Mouse (Mus musculus) cerebellum, adult 2 months (tissue): ENCODE measurements at regions not wholly inside any gene's neighbourhood (a gene's known extent, or its start where the extent isn't known, plus 50 kb on each side); places are given as distances from the start of the nearest gene placed in this dataset.

Experiments used
- DNase-seq, 2 experiments: peaks; one replicate each; pipeline ENCODE4 v3.0.0; 2021
- H3K27ac ChIP-seq: fragments of 200-500 bp; 2 replicates; pipeline ENCODE4 v1.5.1; 2012; ENCODE audit warnings: low read length, control low read depth, inconsistent platforms; ENCODE audit not compliant: insufficient read depth
- H3K27me3 ChIP-seq: fragments of 200-500 bp; 2 replicates; pipeline ENCODE4 v1.6.1; 2012; ENCODE audit warnings: inconsistent platforms, mild to moderate bottlenecking, low read length, moderate library complexity; ENCODE audit not compliant: control insufficient read depth, insufficient read depth
- H3K4me1 ChIP-seq: fragments of 200-500 bp; 2 replicates; pipeline ENCODE4 v1.6.1; 2011; ENCODE audit warnings: low read length; ENCODE audit not compliant: control insufficient read depth, insufficient read depth
- H3K4me3 ChIP-seq: fragments of 200-500 bp; replicated peaks from 2 replicates; pipeline ENCODE3; 2011; ENCODE audit warnings: mild to moderate bottlenecking, low read depth, low read length, control low read depth; ENCODE audit not compliant: insufficient read depth
- CTCF ChIP-seq: fragments of 200-500 bp; IDR thresholded peaks from 2 replicates; pipeline ENCODE4 v1.5.1; 2011; ENCODE audit warnings: low read depth, mild to moderate bottlenecking, control low read depth, low read length, moderate library complexity, borderline replicate concordance; ENCODE audit not compliant: insufficient read depth
- POLR2A ChIP-seq: fragments of 200-500 bp; IDR thresholded peaks from 2 replicates; pipeline ENCODE4 v1.6.1; 2011; ENCODE audit warnings: low read length, control low read depth, borderline replicate concordance; ENCODE audit not compliant: insufficient read depth
- WGBS: fragments of 180-500 bp; shearing (Covaris S2); methylation state at CpG from one replicate; pipeline ENCODE4 v1.1.7; 2018; 5-methylcytosine and 5-hydroxymethylcytosine counted together

- Histone ChIP-seq H3K4me3 (no peak overlapping the region), H3K4me1 (no peaks in the 10 kb centered on the region), H3K27me3 (no peaks in the 10 kb centered on the region; the same call in 1 of the 2 replicates), H3K27ac (no peak overlapping the region)
- WGBS, result 16% methylated on average over 6 of the region's 6 CpGs
- TF ChIP-seq POLR2A (no peak), CTCF (no peak)
- DNase-seq, result peak in 1 of 2 experiments; percentile 6
Observed at GRCm38 (mm10) chr1:190393061-190393460, 222.5 kb upstream of the Prox1 start.

GRCm38 (mm10) chr1:190388853-190389252 is 218.3 kb upstream of the Prox1 start:
- WGBS, result 94% methylated on average over 4 of the region's 4 CpGs
- no peaks in the 10 kb centered on the region; the same call in 1 of the 2 replicates for H3K27me3 ChIP-seq
- no peak for DNase-seq
- H3K27ac ChIP-seq, result no peak overlapping the region
- H3K4me3 ChIP-seq, result no peak overlapping the region
- no peaks in the 10 kb centered on the region for H3K4me1 ChIP-seq
- TF ChIP-seq CTCF (no peak), POLR2A (no peak)

GRCm38 (mm10) chr1:190384555-190384954 is 214.0 kb upstream of the Prox1 start:
- WGBS, result 70% methylated on average over 12 of the region's 12 CpGs
- TF ChIP-seq POLR2A, result no peak
- no peak for TF ChIP-seq CTCF
- Histone ChIP-seq H3K27me3 (no peaks in the 10 kb centered on the region), H3K4me1 (no peaks in the 10 kb centered on the region), H3K4me3 (no peak overlapping the region), H3K27ac (no peak overlapping the region)
- DNase-seq, result no peak

- no peak overlapping the region for H3K4me3 ChIP-seq
- no peaks in the 10 kb centered on the region for H3K27me3 ChIP-seq
- DNase-seq, result no peak
- no peak for TF ChIP-seq POLR2A
- TF ChIP-seq CTCF, result no peak
- H3K27ac ChIP-seq, result no peak overlapping the region
- 82% methylated on average over 10 of the region's 10 CpGs for WGBS
- no peaks in the 10 kb centered on the region for H3K4me1 ChIP-seq
Observed at GRCm38 (mm10) chr1:190383256-190383838, 212.8 kb upstream of the Prox1 start.

- WGBS, result 39% methylated on average over 10 of the region's 10 CpGs
Observed at GRCm38 (mm10) chr1:190380151-190380550, 209.6 kb upstream of the Prox1 start.

GRCm38 (mm10) chr1:190375160-190375880 is 204.8 kb upstream of the Prox1 start:
- Histone ChIP-seq H3K27me3 (no peaks in the 10 kb centered on the region), H3K4me3 (no peak overlapping the region), H3K4me1 (no peaks in the 10 kb centered on the region), H3K27ac (no peak overlapping the region)
- TF ChIP-seq CTCF (no peak), POLR2A (no peak)
- 34% methylated on average over 22 of the region's 22 CpGs for WGBS
- DNase-seq, result no peak

More at GRCm38 (mm10) chr1:190380151-190380550, 209.6 kb upstream of the Prox1 start:
- TF ChIP-seq POLR2A (no peak), CTCF (no peak)
- no peaks in the 10 kb centered on the region for H3K27me3 ChIP-seq
- H3K27ac ChIP-seq, result no peak overlapping the region
- no peak overlapping the region for H3K4me3 ChIP-seq
- no peak for DNase-seq
- H3K4me1 ChIP-seq, result no peaks in the 10 kb centered on the region

GRCm38 (mm10) chr1:190374270-190374669 is 203.8 kb upstream of the Prox1 start:
- no peak overlapping the region for H3K4me3 ChIP-seq
- WGBS, result 62% methylated on average over 3 of the region's 3 CpGs
- no peak for DNase-seq
- TF ChIP-seq CTCF (no peak), POLR2A (no peak)
- no peaks in the 10 kb centered on the region for H3K27me3 ChIP-seq
- no peak overlapping the region for H3K27ac ChIP-seq
- no peaks in the 10 kb centered on the region for H3K4me1 ChIP-seq

- no peak overlapping the region for H3K27ac ChIP-seq
- 93% methylated on average over 8 of the region's 8 CpGs for WGBS
- H3K27me3 ChIP-seq, result no peaks in the 10 kb centered on the region
- no peak for TF ChIP-seq POLR2A
- no peak for TF ChIP-seq CTCF
- H3K4me1 ChIP-seq, result no peaks in the 10 kb centered on the region
- no peak overlapping the region for H3K4me3 ChIP-seq
- DNase-seq, result no peak
Observed at GRCm38 (mm10) chr1:190366631-190367030, 196.1 kb upstream of the Prox1 start.
